Mouse (Mus musculus): ENCODE results near the gene Tbx19.

The Tbx19 gene

DNA sequence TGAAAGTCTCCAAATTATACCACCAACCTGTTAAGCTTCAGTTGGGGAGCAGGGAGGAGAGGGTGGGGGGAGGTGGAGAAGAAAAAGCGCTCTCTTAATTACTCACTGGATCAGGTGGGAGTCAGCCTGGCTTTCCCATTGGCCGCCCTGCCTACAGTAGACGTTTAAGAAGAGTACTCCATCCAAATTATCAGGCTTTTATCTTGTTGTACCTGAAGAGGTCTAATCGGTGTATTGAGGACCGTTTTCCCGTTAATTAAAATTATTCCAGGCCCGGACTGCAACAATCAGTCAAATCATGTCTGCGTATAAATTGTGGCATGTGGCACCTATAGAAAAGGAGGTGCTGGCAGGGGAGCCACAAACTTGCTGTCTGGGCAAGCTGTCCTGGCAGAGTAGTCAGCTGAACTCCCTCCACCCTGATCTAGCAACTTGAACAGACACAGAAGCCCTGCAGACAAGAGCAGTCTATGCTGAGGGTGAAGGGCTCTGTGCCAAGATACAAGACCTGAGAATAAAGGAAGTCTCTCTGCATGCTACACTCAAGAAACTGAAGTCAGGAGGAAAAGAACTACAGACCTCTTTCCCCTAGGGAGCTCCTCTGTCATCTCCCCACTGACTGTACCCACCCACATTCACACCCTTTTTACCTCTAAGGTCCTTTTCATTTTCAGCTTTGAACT, at the start of gene Tbx19:
Tbx19 (minus strand) TSS at position 51 of the 683 bp plus-strand sequence.
- no peak for DNase-seq

DNA sequence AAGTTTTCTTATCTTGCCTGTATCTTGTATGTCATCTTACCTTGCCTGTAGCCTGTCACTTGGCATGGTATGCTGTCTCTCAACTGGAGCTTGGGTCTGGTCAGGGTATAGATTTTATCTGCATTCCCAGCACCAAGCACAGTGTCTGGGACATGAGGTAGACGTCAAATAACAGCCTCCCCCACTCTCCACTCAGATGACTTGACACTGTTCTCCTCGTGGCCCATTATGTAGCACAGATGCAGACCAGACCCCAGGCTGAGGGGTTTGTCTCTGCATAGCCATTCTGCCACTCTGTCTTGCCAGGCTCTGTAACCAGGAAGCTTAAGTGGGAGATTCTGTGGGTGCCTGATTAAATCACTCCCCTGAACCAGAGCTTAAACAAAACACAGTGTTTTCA, 45.0 kb upstream of the Tbx19 start:
- DNase-seq, result no peak

DNA sequence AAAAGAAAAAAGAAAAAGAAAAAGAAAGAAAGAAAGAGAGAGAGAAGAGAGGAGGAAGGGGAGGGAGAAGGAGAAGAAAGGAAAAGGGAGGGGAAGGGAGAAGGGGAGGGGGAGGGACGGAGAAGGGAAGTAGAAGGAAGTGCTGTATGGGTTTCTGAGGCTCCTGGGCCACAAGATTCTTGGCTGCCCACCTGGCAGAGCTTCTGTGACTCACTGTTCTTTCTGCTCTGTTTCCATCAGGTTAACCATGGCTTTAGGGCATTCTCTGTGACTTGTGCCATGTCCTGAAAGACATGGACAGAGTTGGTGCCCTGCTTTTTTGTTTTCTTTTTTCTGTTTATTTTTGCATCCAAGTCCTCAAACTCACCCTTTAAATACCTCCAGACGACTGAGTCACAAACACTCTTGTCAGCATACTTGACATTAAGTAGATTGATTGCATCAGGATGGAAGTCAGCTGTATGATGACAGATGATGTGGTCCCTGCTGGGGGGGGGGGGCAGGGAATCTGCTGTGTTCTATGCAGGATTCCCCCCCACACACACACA, 43.0 kb upstream of the Tbx19 start:
- no peak for DNase-seq

DNA sequence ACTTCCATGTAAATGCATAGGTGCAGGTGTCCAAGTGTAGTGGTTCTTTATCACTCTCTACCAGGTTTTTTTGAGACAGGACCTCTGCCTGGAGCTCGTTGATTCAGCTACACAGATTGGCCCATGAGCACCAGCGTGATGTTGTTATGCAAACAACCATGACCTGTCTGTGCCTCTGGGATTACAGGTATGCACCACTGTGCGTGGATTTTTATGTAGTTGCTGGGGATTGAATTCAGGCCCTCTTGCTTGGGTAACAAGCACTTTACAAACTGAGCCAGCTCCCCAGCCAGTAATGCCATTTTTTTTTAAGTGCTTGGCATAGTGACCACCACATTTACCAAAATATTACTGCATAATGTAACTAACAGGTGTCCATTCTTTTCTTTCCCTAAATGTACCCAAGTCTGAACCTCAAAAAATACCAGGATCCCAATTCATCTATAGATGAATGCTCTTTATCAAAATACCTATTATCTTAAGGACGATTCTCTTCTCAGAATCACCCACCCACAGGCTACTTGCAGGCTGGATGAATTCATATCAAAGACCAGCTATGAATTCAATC, 41.0 kb upstream of the Tbx19 start:
- DNase-seq, result no peak

DNA sequence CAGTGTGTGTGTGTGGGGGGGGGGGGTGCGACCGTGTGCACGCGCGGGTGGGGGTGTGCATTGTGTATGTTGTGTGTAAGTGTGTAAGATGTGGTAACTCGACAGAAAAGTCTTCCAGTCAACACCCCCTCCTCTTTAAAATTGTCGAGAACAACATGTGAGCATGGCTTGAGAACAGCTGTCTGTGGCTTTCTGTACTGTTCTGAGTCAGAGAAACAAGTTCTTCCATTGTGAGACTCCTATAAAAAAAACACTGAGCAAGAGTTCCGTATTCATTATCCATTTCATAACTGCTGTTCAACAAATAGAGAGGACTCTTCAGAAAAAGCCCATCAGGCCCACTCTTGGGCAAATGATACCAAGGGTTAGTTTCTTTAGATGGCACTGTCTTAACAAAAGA, 40.2 kb upstream of the Tbx19 start:
- no peak for DNase-seq

GRCm38 (mm10) chr1:165199639-165200038, 39.1 kb upstream of the Tbx19 start:
- no peak for DNase-seq

DNA sequence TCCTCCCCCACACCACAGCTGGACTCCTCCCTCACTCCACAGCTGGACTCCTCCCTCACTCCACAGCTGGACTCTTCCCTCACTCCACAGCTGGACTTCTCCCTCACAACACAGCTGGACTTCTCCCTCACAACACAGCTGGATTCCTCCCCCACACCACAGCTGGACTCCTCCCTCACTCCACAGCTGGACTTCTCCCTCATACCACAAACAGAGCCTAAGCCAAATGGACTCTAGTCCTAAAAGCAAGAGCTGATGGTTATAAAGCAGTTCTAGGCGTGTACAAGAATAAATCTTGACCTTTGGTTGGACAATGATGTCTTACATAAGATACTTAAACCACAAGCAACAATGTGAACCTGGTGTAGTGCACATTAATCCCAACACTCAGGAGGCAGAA, 38.4 kb upstream of the Tbx19 start:
- no peak for DNase-seq

GRCm38 (mm10) chr1:165197875-165198274, 37.3 kb upstream of the Tbx19 start:
- no peak for DNase-seq

DNA sequence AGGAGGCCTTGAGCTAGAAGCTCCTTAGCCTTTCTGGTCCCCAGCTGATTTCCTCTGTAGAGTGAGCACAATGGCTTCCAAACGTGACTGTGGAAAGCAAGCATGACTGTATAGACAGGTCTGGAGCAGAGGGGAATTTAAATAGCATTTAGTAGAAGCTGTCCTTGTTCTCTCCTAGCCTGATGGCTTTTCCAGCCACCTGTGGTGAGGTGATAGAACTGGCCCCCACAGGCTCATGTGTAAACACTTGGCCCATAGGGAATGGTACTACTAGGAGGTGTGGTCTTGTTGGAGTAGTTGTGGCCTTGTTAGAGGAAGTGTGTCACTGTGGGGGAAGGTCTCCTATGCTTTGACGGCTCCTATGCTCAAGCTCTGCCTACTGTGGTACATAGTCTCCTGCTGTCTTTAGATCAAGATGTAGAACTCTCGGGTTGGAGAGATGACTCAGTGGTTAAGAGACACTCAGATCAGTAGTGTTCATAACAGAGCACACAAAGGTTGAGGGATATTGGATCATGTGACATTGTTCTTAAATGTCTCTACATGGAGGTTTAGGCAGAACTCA, 34.9 kb upstream of the Tbx19 start:
- peak; percentile 11 to 14 for DNase-seq

DNA sequence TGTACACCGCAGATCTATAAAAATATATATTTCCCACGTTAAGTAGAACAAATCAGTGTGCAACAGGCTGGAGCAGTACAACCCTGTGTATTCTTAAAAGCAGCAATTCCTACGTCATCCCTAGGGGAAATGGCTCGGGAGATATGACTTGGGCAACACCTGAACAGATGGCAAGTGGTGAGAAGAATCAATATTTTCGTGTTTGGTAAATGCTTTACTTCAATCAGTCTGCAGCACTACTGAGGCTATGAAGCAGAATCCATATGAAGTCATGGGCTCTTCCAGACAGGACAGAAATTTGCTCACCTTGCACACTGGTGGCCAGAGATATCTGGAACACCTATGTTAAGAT, 34.1 kb upstream of the Tbx19 start:
- DNase-seq, result no peak

DNA sequence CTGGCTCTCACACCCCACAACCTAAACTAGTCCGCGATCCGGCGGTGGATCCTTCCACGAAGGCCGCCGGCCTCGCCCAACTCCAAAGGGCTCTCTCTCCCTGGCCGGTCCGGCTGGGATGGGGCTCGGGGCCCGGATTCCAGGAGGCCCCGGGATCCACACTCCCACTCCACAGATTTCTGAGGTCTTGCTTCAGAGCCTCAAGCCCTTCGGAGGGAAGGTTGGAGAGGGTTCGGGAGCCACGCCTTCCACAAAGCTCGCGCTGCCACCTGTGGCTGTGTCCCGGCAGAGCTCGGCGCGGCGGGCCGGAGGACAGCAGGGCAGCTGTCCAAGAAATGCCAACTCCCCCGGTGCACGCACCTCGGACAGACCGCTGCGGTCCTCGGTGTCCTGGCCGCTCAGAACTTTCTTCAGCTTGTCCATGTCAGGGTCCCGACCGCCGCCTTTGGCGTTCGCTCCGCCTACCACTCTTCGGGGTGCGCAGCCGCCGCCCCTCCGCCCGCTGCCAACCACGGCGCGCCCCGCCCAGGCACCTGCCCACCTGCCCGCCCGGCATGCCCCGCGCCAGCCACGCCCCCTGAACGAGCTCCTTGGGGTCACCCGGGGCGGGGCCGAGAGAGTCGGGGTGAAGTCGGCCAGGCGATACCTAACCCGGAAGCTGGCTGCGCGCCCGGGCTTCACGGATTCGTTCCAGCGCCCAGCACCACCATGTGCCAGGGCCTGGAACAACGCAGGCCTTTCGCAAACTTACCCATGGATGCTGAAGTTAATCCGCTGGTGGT, 33.5 kb upstream of the Tbx19 start, which contains the start of gene Sft2d2:
Sft2d2 (minus strand) TSS at position 559 of the 782 bp plus-strand sequence.
- DNase-seq, result peak; percentile 97

DNA sequence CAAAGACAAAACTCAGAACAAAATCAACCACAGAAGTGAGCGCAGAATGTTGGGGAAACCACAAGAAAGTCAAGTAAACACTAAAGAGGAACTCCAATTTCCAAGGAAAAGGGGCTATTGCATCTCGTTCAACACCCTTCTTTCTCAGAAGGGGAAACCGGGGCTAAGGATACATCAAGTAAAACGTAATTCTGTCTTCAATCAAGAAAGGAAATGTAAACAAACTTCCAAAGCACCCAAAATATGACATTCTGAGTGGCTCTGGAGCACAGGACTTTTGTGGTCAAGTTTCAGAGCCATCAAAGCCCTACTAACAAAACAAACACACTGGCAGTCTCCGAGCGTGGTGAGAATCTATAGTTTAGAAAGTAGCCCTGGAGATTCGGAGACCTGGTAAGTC, 32.9 kb upstream of the Tbx19 start:
- peak; percentile 4 to 19 for DNase-seq

GRCm38 (mm10) chr1:165192714-165193264, 32.2 kb upstream of the Tbx19 start:
- no peak for DNase-seq

DNA sequence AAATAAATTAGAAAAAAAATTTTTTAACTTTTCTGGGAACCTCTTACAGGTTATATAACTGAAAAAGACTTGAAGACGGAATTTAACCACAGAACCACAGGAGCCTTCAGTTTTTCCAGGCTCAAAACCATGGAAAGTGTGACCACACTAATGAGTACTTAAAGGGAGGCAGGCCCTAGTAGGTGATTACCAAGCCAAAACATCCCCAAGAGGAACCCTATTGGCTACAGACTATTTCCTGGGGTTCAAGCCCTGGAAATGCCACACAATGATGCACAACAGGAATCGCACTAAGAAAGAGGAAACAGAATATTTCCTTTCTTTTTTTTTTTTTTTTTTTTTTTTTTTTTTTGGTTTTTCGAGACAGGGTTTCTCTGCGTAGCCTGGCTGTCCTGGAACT, 31.5 kb upstream of the Tbx19 start:
- peak in 1 of 2 experiments; percentile 9 for DNase-seq

DNA sequence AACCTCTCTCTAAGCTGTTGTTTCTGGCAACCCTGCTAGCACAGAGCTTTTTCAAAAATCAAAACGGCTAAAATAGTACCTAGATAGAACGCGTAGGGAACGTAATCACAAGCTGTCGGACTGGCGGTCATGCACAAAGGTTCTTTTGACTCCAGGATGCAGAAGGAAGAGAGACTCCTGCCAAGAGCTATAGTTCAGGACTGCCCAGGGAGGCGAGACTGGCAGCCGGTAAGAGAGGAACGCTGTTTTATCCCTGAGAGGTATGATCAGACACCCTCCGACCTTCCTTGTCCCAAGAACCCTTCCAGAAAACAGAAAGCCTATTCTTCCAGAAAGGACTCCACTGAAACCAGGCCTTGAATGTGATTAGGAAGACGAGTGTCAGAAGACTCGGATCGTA, 31.0 kb upstream of the Tbx19 start:
- no peak for DNase-seq

DNA sequence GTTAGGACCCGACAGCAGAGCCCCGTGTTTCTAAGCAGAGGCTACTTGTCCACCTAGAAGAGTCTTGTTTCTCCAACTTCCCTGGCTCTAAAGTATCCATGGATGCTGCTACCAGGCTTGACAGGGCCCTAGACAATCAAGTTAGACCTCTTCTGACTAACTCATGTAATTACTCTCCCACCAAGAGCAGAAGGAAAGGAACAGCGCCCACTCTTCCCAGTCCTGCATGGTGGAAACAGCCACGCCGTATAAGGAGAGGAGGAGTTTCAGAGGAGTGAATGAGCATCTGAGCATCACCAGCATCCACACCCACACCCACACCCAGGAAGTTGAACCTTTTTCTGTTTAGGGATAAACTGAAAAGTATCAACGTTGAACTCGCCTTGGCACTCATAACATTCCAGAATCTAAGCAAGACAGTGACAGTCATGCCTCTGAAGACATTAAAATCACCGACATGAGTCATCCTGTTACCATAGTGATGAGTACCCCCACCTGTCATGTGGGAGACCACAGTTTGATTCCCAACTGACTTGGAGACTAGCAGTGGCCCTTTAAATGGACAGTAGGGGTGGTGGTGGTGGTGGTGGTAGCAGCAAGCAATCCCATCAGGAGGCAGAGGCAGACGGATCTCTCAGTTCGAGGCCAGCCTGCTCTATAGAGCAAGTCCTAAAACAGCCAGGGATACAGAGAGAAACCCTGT, 30.1 kb upstream of the Tbx19 start:
- DNase-seq, result no peak

- no peak for DNase-seq
Measured at GRCm38 (mm10) chr1:165190068-165190467, 29.5 kb upstream of the Tbx19 start.

DNA sequence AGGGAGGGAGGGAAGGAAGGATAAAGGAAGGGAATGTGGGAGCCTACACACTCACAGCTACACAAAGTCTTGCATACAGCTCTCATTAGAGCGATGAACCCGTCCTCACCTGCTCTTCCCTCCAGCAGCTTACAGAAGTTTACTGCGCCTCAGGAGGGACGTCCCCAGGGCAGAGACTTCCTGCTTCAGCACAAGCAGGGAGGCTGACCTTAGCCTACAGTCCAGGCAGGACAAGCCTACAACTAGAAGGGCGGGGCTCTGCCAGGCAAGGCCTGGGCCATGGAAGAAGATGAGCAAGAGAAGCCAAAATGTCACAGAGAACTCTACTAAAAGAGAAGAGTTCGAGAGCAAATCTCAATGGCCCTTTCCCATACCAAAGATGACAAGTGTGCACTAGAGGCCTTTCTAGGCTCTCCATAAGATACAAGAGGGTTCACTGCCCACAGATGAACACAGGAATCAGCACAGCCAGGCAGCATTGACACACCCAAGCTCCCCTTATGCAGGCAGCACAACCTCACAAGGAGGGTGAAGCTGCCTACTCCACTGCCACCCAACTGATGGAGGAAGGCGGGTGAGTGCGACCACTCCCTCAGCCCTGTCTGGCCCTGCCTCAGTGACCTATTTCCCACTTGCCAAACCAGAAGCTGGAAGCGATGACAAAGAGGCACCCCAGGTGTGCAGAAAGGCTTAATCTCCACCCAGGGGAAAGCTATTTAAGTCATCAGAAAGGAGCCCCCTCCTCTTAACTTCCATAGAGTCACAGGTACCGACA, 28.4 kb upstream of the Tbx19 start:
- peak; percentile 19 to 29 for DNase-seq

GRCm38 (mm10) chr1:165187357-165187756, 26.8 kb upstream of the Tbx19 start:
- no peak for DNase-seq

DNA sequence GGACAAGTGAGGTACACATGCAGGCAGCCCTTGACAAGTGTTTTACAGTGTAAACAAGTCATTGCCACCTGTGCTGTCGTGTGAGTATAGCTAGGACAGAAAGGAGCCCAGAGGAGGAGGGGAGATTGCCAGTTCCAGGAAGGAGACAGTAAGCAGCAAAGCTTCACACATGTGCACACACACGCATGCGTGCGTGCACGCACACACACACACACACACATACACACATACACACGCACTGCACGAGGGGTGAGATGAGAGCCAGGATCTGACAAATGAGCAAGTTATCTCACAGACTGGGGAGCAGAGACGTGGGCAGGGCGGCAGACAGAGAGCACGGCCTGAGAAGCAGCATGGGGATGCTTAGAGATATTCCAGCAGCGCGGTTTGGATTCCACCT, 25.9 kb upstream of the Tbx19 start:
- DNase-seq, result no peak

- no peak for DNase-seq
Measured at GRCm38 (mm10) chr1:165185116-165185515, 24.5 kb upstream of the Tbx19 start.

GRCm38 (mm10) chr1:165184178-165184577, 23.6 kb upstream of the Tbx19 start:
- DNase-seq, result no peak
